Mouse (Mus musculus): ENCODE results near the gene Tut7. TPM values are rescaled to one million over a fixed set of nuclear protein-coding genes. Genes with fewer than 3 reads are reported as not detected.

The Tut7 gene
- 204 TPM for polyA plus RNA-seq (2017; shearing (Covaris generic))

DNA sequence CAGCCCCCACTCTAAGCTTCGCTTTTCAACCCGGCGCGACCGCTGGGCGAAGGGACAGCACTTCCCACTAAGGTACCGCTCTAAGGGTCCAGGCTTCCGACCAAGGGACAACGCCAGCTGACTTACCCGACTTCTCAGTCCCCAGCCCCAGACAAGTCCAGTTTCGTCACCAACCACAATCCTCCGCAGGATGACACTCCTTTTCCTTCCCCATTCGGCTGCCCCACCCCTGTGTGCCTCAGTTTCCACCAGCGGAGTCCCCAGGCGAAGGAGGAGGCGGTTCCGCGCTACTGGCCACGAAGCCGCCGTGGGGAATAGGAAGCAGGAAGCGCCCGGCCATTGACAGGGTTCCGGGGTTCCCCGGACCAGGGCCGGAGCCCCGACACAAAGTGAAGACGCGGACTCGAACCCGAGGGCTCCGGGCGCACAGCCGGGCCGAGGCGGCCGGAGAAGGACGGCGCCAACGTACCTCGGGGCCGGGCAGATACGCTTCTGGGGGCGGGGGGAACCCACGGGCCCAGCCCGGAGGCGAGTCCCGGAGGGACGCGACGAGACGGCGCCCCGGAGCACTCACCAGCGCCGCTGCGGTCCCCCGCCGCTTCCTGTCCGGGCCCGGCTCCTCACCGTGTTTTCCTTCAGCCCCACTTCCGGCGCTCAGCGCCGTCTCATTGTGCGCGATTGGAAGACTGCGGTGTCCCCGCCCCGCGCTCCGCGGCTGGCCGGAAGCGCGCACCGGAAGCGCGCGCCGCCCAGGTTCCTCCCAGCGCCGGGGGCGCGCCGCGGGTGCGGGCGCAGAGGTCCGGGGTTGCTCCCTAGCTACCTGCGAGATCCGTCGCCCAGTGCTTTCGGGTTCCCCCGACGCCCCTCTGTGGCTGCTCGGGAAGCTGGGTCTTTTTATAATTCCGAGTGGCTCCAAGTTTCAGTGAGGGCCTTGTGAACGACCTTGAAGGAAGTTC lies at the start of gene Tut7:
TSS of gene Tut7 (minus strand) at position 641 of the 956 bp plus-strand sequence.

DNA sequence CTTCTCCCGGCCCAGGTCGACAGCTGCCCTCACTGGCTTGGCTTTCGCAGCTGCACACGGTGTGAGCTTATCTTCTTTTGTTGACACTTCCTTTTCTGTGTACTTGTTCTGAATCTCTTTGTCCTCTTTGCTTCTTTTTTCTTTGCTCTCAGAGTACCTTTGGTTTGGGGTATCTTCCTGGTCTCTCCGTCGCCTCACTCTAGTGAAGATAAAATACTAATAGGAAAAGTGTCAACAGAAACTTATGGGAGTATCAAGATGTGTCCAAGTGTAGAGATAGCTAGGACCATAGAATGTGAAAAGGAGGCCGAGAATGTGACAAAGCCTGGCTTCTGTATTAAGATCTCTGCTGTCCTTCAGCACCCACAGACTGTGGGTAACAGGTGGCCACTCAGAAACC lies 40.8 kb downstream of the Tut7 start, which contains the start of gene Gm49354:
TSS of gene Gm49354 (minus strand) at position 101 of the 400 bp plus-strand sequence.

DNA sequence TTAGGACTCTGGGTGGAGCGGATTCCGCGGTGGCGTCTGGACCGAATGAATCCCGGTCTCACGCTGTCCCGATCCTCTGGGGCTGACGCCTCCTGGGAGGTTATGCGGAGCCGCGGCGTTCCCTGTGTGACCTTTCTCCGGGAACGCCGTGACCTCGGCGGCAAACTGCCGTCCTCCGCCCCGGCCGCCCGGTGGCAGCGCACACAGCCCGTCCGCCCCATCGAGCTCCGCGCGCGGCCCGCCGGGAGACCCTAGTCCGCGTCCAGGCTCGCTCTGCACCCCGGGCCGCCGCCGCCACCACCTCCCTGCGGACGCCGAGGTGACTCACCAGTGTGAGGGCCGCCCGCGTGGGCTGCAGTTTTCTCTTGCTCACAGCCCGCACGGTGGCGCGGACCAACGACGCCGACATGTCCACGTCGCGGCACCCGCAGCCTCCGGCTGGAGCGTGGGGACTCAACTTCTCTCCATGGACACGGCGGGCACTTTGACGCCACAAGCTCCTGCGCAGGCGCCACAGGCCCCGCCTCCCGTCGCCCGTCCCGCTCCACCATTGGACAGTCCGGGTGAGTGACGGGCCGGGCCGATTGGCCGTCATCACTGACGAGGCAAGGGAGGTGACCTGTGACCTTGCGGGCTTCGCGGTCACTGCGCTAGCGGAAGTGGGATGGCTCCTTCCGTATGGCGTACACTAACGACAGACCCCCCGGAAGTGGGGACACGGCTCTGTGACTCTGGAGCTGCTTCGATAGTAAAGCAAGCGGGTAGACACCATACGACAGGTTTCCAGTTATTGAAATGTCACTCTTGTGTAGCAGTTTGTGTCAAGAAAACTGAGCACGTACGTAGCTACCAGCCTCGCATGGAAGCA lies 53.4 kb downstream of the Tut7 start, which contains the start of gene Isca1:
TSS of gene Isca1 (minus strand) at position 515 of the 868 bp plus-strand sequence.

DNA sequence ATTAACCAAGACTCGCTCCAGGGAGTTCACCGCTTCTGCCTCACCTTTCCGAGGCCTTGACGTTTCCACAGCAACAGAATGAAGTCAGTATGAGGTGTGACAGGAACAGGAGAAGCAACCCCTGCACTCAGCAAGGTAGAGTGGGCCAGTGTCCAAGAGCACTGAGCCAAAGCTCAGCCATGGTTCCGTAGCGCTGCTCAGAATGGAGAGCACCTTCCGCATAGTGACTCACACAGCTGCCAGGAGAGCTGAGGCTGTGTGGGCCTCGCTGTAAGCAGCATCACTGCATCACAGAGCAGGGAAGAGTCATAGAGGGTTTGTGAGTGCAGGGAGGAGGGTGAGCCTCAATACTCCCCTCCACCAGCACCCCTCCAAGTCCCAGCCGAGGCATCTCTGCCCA lies 76.2 kb downstream of the Tut7 start, which contains the start of gene 1700014D04Rik:
TSS of gene 1700014D04Rik (minus strand) at position 42 of the 400 bp plus-strand sequence.

DNA sequence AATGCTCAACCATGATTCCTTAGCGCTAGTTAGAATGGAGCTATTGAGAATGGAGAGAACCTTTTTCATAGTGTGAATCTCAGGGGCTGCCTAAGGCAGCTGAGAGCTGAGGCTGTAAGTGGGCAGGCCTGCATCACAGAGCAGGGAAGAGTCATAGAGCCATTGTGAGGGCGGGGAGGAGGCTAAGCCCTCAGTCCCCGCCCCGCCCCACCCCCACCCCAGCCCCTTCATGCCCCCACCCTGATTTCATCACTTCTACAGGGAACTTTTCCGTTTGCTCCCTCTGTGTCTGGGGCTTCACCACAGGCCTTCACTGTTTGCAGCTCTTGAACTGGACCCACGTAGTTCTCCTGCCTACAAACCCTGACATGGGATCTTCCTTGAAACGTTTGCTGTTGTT lies 91.3 kb downstream of the Tut7 start, which contains the start of gene Spata31d1d:
TSS of gene Spata31d1d (minus strand) at position 101 of the 400 bp plus-strand sequence.

Other genes with a start within 250 kb of the Tut7 start
- 16.6 TPM for gene Agtpbp1, start 237.9 kb downstream of the Tut7 start, polyA plus RNA-seq (2017; shearing (Covaris generic))
- 39.5 TPM for gene Naa35, start 237.9 kb downstream of the Tut7 start, polyA plus RNA-seq (2017; shearing (Covaris generic))
- 44.8 TPM for gene Golm1, start 147.3 kb downstream of the Tut7 start, polyA plus RNA-seq (2017; shearing (Covaris generic))
- gene 4921517D22Rik, start 129.0 kb downstream of the Tut7 start, polyA plus RNA-seq (2017; shearing (Covaris generic)) = not detected
- gene Spata31d1a, start 112.8 kb downstream of the Tut7 start, polyA plus RNA-seq (2017; shearing (Covaris generic)) = 0.06 TPM
- gene Spata31d1b, start 110.9 kb downstream of the Tut7 start, polyA plus RNA-seq (2017; shearing (Covaris generic)) = not detected
- gene Spata31d1d, start 91.4 kb downstream of the Tut7 start, polyA plus RNA-seq (2017; shearing (Covaris generic)) = not detected
- gene 1700014D04Rik, start 76.4 kb downstream of the Tut7 start, polyA plus RNA-seq (2017; shearing (Covaris generic)) = not detected
- gene Isca1, start 53.3 kb downstream of the Tut7 start, polyA plus RNA-seq (2017; shearing (Covaris generic)) = 163 TPM
- gene Gm49354, start 40.9 kb downstream of the Tut7 start, polyA plus RNA-seq (2017; shearing (Covaris generic)) = not detected